Mouse (Mus musculus) midbrain, postnatal 0 days (tissue): ENCODE results near the gene Zfp747. TPM values are rescaled to one million over a fixed set of nuclear protein-coding genes. Genes with fewer than 3 reads are reported as not detected.

ENCODE experiments used
- ATAC-seq: fragments of 200-750 bp; cut with Nextera tagmentation; 2 replicates; pipeline ENCODE4 v1.8.0; 2017; ENCODE audit warnings: moderate number of reproducible peaks, mild to moderate bottlenecking, moderate TSS enrichment, moderate library complexity; ENCODE audit not compliant: low FRiP score
- DNase-seq: peaks from one replicate; pipeline ENCODE4 v3.0.0-alpha.2; 2015; ENCODE audit warnings: low spot score
- H3K27ac ChIP-seq: fragments of 300-500 bp; sonication (generic); 2 replicates; pipeline ENCODE4 v1.5.1; 2014; ENCODE audit warnings: low read depth, mild to moderate bottlenecking, low read length, mixed read lengths
- H3K27me3 ChIP-seq: fragments of 300-500 bp; sonication (generic); 2 replicates; pipeline ENCODE4 v1.6.1; 2014; ENCODE audit warnings: low read length, control low read depth, mixed read lengths; ENCODE audit not compliant: insufficient read depth
- H3K36me3 ChIP-seq: fragments of 300-500 bp; sonication (generic); 2 replicates; pipeline ENCODE4 v1.6.1; 2014; ENCODE audit warnings: low read length, control low read depth, mixed read lengths; ENCODE audit not compliant: insufficient read depth
- H3K4me1 ChIP-seq: fragments of 300-500 bp; sonication (generic); 2 replicates; pipeline ENCODE4 v1.6.1; 2014; ENCODE audit warnings: mild to moderate bottlenecking, control low read depth, antibody characterized with exemption, low read length, mixed read lengths; ENCODE audit not compliant: insufficient read depth
- H3K4me2 ChIP-seq: fragments of 300-500 bp; sonication (generic); 2 replicates; pipeline ENCODE4 v1.6.1; 2014; ENCODE audit warnings: low read depth, mild to moderate bottlenecking, low read length, mixed read lengths; ENCODE audit not compliant: poor library complexity, severe bottlenecking
- H3K4me3 ChIP-seq: fragments of 300-500 bp; sonication (generic); 2 replicates; pipeline ENCODE4 v1.5.1; 2014; ENCODE audit warnings: low read depth, mild to moderate bottlenecking, low read length, moderate library complexity
- H3K9ac ChIP-seq: fragments of 300-500 bp; sonication (generic); replicated peaks from 2 replicates; pipeline ENCODE4 v1.6.1; 2014; ENCODE audit warnings: mild to moderate bottlenecking, low read length, moderate library complexity, mixed read lengths; ENCODE audit not compliant: poor library complexity, severe bottlenecking
- H3K9me3 ChIP-seq: fragments of 300-500 bp; sonication (generic); 2 replicates; pipeline ENCODE4 v1.6.1; 2016; ENCODE audit warnings: low read length, control low read depth
- CTCF ChIP-seq: IDR thresholded peaks from 2 replicates; pipeline ENCODE4 v1.5.1; 2016; ENCODE audit warnings: antibody characterized with exemption, mild to moderate bottlenecking
- whole genome bisulfite sequencing: fragments of 180-500 bp; shearing (Covaris S2); extraction: QIAGEN DNeasy Blood & Tissue Kit; methylation state at CpG from one replicate; pipeline ENCODE4 v1.1.7; 2014; 5-methylcytosine and 5-hydroxymethylcytosine counted together
- polyA plus RNA-seq: library from polyadenylated mRNA; unstranded; fragments of >200 nt; fragmentation: Nextera tagmentation; extraction: Ambion mirVana; gene quantifications from 2 replicates; pipeline ENCODE4 v1.2.1, GENCODE M21; 2015
- total RNA-seq: library from RNA; depleted of rRNA; stranded (reverse); fragments of >200 nt; gene quantifications from 2 replicates; pipeline ENCODE4 v1.2.3, GENCODE M21; 2014

The Zfp747 gene
- total and polyA plus RNA-seq, 2 experiments from 2014 or later: 4.0 to 8.3 TPM

DNA sequence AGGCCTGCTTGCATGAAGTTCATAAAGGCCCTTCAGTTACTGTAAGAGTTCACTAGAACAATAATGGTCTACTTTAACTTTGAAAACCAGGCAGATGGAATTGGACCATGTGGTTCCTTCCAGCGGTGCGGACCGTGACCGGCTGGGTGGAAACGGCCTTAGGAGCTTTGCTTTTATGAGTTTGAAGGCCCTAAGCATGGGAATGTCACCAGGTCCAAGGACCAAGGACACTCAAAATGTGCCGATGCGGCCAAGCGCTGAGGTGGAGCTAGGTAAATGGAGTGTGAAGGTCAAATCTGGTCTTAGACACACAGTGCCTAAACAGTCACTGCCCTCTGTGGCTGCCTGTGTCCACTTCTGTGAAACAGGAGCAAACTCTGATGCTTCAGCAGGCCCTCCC lies 34.5 kb downstream of the Zfp747 start:
- WGBS: 94% methylated on average over 8 of the region's 8 CpGs
- no peak for TF ChIP-seq CTCF
- H3K36me3 ChIP-seq: peaks cover 7% of the 10 kb centered on the region; the same call in 1 of the 2 replicates

DNA sequence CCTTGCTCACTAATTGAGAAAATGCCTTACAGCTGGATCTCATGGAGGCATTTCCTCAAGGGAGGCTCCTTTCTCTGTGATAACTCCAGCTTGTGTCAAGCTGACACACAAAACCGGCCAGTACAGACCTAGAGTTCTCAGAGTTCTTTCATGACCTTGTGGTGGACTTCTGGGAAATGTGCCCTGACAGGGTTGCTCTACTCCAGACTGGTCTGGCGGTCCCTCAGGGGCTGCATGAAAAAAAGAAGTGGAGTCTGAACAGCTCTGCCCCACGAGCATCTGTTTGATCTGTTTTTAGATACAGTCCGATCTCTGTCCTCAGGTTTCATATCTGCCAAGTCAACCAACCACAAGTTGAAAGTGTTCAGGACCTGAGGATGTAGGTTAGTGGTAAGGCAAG lies 38.2 kb downstream of the Zfp747 start:
- 80% methylated on average over 4 of the region's 4 CpGs for WGBS
- no peak overlapping the region for H3K27ac ChIP-seq
- ATAC-seq (no peak), DNase-seq (no peak)
- TF ChIP-seq CTCF: no peak
- no peaks in the 10 kb centered on the region for H3K4me1 ChIP-seq
- H3K4me3 ChIP-seq: no peak overlapping the region
- H3K9me3 ChIP-seq: no peaks in the 10 kb centered on the region
- no peak overlapping the region for H3K4me2 ChIP-seq
- no peaks in the 10 kb centered on the region for H3K27me3 ChIP-seq
- no peaks in the 10 kb centered on the region for H3K36me3 ChIP-seq
- no peak overlapping the region for H3K9ac ChIP-seq

More for the DNA sequence above, 34.5 kb downstream of the Zfp747 start:
- Histone ChIP-seq H3K27ac (no peak overlapping the region), H3K4me1 (peaks cover 3% of the 10 kb centered on the region), H3K4me2 (no peak overlapping the region), H3K9ac (no peak overlapping the region), H3K27me3 (no peaks in the 10 kb centered on the region), H3K4me3 (no peak overlapping the region), H3K9me3 (no peaks in the 10 kb centered on the region)
- ATAC-seq: no peak
- no peak for DNase-seq

DNA sequence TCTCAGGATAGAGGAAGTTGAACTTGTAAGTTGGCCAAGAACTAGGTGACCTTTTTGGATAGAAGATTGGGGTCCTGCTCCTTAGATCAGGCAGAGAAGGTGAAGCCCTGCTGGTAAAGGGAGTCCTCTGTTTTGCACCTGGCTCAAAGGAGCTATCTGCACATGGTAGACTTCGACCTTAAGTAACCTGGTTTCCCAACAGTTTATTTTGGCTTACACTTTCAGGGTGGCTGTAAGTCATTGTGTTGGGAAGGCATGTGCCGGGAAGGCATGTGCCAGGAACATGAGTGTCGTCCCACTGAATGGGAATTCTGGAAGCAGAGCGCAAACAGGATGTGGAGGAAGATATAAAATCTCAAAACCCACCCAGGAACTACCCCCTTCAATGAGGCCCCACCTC lies 40.2 kb downstream of the Zfp747 start:
- no peak overlapping the region for H3K4me2 ChIP-seq
- WGBS: 92% methylated on average over 4 of the region's 4 CpGs
- no peaks in the 10 kb centered on the region for H3K36me3 ChIP-seq
- no peaks in the 10 kb centered on the region for H3K27me3 ChIP-seq
- H3K27ac ChIP-seq: no peak overlapping the region
- H3K4me1 ChIP-seq: no peaks in the 10 kb centered on the region
- no peak for TF ChIP-seq CTCF
- H3K9ac ChIP-seq: no peak overlapping the region
- H3K9me3 ChIP-seq: no peaks in the 10 kb centered on the region
- ATAC-seq (no peak), DNase-seq (no peak)
- no peak overlapping the region for H3K4me3 ChIP-seq

DNA sequence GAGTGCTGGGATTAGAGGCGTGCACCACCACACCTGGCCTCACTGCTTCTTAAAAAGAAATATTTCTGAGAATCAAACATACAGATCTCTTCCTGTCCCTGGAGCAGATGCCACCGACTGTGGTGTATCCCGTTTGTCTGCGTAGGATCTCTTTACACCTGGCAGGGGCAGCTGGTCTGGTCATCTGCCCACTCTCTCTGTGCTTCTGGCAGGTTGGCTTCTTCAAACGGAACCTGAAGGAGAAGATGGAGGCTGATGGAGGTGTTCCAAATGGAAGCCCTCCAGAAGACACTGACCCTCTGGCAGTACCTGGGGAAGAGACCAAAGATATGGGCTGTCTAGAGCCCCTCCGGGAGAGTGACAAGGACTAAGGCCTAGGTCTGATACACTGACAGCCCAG lies 42.6 kb downstream of the Zfp747 start:
- Histone ChIP-seq H3K27me3 (no peaks in the 10 kb centered on the region), H3K4me2 (no peak overlapping the region), H3K27ac (no peak overlapping the region), H3K9ac (no peak overlapping the region), H3K4me1 (no peaks in the 10 kb centered on the region), H3K4me3 (no peak overlapping the region), H3K36me3 (no peaks in the 10 kb centered on the region), H3K9me3 (no peaks in the 10 kb centered on the region)
- no peak for TF ChIP-seq CTCF
- 84% methylated on average over 6 of the region's 6 CpGs for WGBS
- DNase-seq: no peak
- no peak for ATAC-seq

DNA sequence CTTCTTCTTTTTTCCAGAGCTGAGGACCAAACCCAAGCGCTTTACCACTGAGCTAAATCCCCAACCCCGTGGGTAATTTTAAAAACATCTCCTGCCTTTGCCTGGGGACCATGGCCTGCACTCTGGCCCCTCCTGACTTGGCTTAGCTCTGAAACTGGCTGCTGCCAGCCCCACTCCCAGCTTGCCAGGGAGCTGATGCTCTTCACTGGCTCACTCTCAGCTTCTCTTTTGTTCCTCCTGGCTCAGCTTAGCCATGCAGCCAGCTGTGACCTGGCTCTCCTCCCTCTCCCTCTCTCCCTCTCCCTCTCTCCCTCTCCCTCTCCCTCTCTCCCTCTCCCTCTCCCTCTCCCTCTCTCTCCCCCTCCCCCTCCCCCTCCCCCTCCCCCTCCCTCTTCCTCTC lies 49.2 kb downstream of the Zfp747 start:
- no peak for TF ChIP-seq CTCF
- ATAC-seq (0 out of 2 replicates have a peak, but pooled peaks have one; percentile 58), DNase-seq (peak; percentile 84)
- no CpG with 5 or more reads among the region's 2 CpGs for WGBS
- Histone ChIP-seq H3K9me3 (no peaks in the 10 kb centered on the region), H3K27ac (no peak overlapping the region), H3K4me3 (no peak overlapping the region), H3K4me2 (no peak overlapping the region), H3K27me3 (no peaks in the 10 kb centered on the region), H3K36me3 (no peaks in the 10 kb centered on the region), H3K9ac (no peak overlapping the region), H3K4me1 (no peaks in the 10 kb centered on the region)

DNA sequence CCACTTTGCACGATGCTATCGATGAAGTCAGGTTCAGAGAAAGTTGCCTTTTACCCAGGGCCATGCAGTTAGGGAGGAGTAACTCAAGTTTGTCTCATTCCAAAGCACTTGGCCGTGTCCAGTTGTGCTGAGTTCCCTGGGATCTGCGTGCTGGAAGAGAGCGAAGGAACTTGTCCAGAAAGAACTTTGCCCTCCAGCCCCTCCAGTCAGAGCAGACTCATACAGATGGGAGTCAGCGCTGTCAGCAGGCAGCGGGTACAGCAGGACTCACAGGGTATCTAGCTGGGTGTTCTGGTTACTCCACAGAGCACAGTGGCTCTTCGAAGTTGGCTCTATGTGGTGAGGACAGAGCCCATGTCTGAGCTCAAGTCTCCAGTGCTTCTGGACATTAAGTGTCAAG lies 50.3 kb downstream of the Zfp747 start:
- Histone ChIP-seq H3K36me3 (no peaks in the 10 kb centered on the region), H3K4me1 (no peaks in the 10 kb centered on the region), H3K9ac (no peak overlapping the region), H3K9me3 (no peaks in the 10 kb centered on the region), H3K27me3 (no peaks in the 10 kb centered on the region), H3K4me2 (no peak overlapping the region), H3K4me3 (no peak overlapping the region), H3K27ac (no peak overlapping the region)
- ATAC-seq (no peak), DNase-seq (no peak)
- TF ChIP-seq CTCF: no peak
- WGBS: 86% methylated on average over 8 of the region's 8 CpGs
